Mouse (Mus musculus) limb, embryonic 11.5 days (tissue): ENCODE measurements around the gene Gba2. TPM values are rescaled to one million over a fixed set of nuclear protein-coding genes. Genes with fewer than 3 reads are reported as not detected.
A peak's percentile ranks its signal among the peaks of the same experiment; 100 is the strongest.

Source experiments
- ATAC-seq: fragments of 200-750 bp; cut with Nextera tagmentation; 2 replicates; pipeline ENCODE4 v1.8.0; 2017; ENCODE audit warnings: low read depth; ENCODE audit not compliant: insufficient number of reproducible peaks, low FRiP score, low TSS enrichment
- DNase-seq: peaks from one replicate; pipeline ENCODE4 v3.0.0-alpha.2; 2015; ENCODE audit warnings: low spot score
- H3K27ac ChIP-seq: fragments of 300-500 bp; sonication (generic); replicated peaks from 2 replicates; pipeline ENCODE4 v1.5.1; 2014; ENCODE audit warnings: low read depth, mild to moderate bottlenecking, low read length
- H3K27me3 ChIP-seq: fragments of 300-500 bp; sonication (generic); 2 replicates; pipeline ENCODE4 v1.6.1; 2014; ENCODE audit warnings: mild to moderate bottlenecking, low read length, mixed read lengths; ENCODE audit not compliant: control insufficient read depth, insufficient read depth
- H3K36me3 ChIP-seq: fragments of 300-500 bp; sonication (generic); 2 replicates; pipeline ENCODE4 v1.6.1; 2014; ENCODE audit warnings: mild to moderate bottlenecking, low read length, moderate library complexity, mixed read lengths; ENCODE audit not compliant: control insufficient read depth, insufficient read depth
- H3K4me1 ChIP-seq: fragments of 300-500 bp; sonication (generic); 2 replicates; pipeline ENCODE4 v1.6.1; 2014; ENCODE audit warnings: low read length, mixed read lengths; ENCODE audit not compliant: control insufficient read depth, insufficient read depth
- H3K4me2 ChIP-seq: fragments of 300-500 bp; sonication (generic); 2 replicates; pipeline ENCODE4 v1.6.1; 2014; ENCODE audit warnings: low read depth, mild to moderate bottlenecking, moderate library complexity; ENCODE audit not compliant: severe bottlenecking
- H3K4me3 ChIP-seq: fragments of 300-500 bp; sonication (generic); 2 replicates; pipeline ENCODE4 v1.5.1; 2014; ENCODE audit warnings: low read depth, low read length
- H3K9ac ChIP-seq: fragments of 300-500 bp; sonication (generic); 2 replicates; pipeline ENCODE4 v1.6.1; 2014; ENCODE audit warnings: mild to moderate bottlenecking, low read length
- H3K9me3 ChIP-seq: fragments of 300-500 bp; sonication (generic); 2 replicates; pipeline ENCODE4 v1.6.1; 2016; ENCODE audit warnings: low read length; ENCODE audit not compliant: control insufficient read depth
- WGBS: fragments of 180-500 bp; shearing (Covaris S2); extraction: QIAGEN DNeasy Blood & Tissue Kit; methylation state at CpG from one replicate; pipeline ENCODE4 v1.1.7; 2014; 5-methylcytosine and 5-hydroxymethylcytosine counted together
- polyA plus RNA-seq: library from polyadenylated mRNA; unstranded; fragments of >200 nt; fragmentation: Nextera tagmentation; extraction: Ambion mirVana; gene quantifications from 2 replicates; pipeline ENCODE4 v1.2.1, GENCODE M21; 2014

Gba2 gene
- polyA plus RNA-seq, 1 experiment from 2014 or later, result 20.7 TPM

- ATAC-seq (peak; percentile 89), DNase-seq (peak; percentile 93)
- Histone ChIP-seq H3K9ac (peak within 1 kb of the TSS; percentile 93), H3K27me3 (no peaks in the 10 kb centered on the region), H3K36me3 (peaks cover 8% of the 10 kb centered on the region), H3K4me3 (peak within 1 kb of the TSS; percentile 84), H3K4me1 (peaks cover 33% of the 10 kb centered on the region), H3K27ac (peak within 1 kb of the TSS; percentile 88), H3K9me3 (no peaks in the 10 kb centered on the region), H3K4me2 (peak within 1 kb of the TSS; percentile 70)
- WGBS, result 0% methylated on average over 62 of the region's 62 CpGs
Observed at GRCm38 (mm10) chr4:43561997-43562768, 16.5 kb downstream of the Gba2 start, which contains the start of the genes Creb3 and Tln1. Creb3 (plus strand) TSS chr4:43562332. Tln1 (minus strand) TSS chr4:43562691.

- Histone ChIP-seq H3K4me2 (peak overlapping the region; percentile 70), H3K9ac (peak overlapping the region; percentile 93), H3K27me3 (no peaks in the 10 kb centered on the region), H3K27ac (peak overlapping the region; percentile 88), H3K4me3 (peak overlapping the region; percentile 84), H3K4me1 (peaks cover 33% of the 10 kb centered on the region), H3K36me3 (peaks cover 5% of the 10 kb centered on the region; the same call in 1 of the 2 replicates), H3K9me3 (no peaks in the 10 kb centered on the region)
- WGBS, result 2% methylated on average over 16 of the region's 16 CpGs
- no peak for DNase-seq
- 0 out of 2 replicates have a peak, but pooled peaks have one; percentile 11 for ATAC-seq
Observed at GRCm38 (mm10) chr4:43561436-43561996, 17.2 kb downstream of the Gba2 start.

- 23% methylated on average over 2 of the region's 2 CpGs for WGBS
- peak overlapping the region; percentile 84 for H3K4me3 ChIP-seq
- no peak overlapping the region for H3K27ac ChIP-seq
- peaks cover 7% of the 10 kb centered on the region for H3K36me3 ChIP-seq
- peak overlapping the region; percentile 70 for H3K4me2 ChIP-seq
- peaks cover 33% of the 10 kb centered on the region for H3K4me1 ChIP-seq
- no peaks in the 10 kb centered on the region for H3K9me3 ChIP-seq
- no peaks in the 10 kb centered on the region for H3K27me3 ChIP-seq
- DNase-seq, result no peak
- H3K9ac ChIP-seq, result peak overlapping the region; percentile 93; the same call in 1 of the 2 replicates
- ATAC-seq, result no peak
Observed at GRCm38 (mm10) chr4:43560976-43561375, 17.7 kb downstream of the Gba2 start.

GRCm38 (mm10) chr4:43560243-43560611 is 18.4 kb downstream of the Gba2 start:
- no peaks in the 10 kb centered on the region for H3K9me3 ChIP-seq
- H3K4me2 ChIP-seq, result peak overlapping the region; percentile 70
- H3K4me3 ChIP-seq, result no peak overlapping the region
- no peak overlapping the region for H3K9ac ChIP-seq
- DNase-seq (no peak), ATAC-seq (no peak)
- H3K27me3 ChIP-seq, result no peaks in the 10 kb centered on the region
- H3K27ac ChIP-seq, result no peak overlapping the region
- WGBS, result 41% methylated on average over 6 of the region's 6 CpGs
- peaks cover 33% of the 10 kb centered on the region for H3K4me1 ChIP-seq
- peaks cover 11% of the 10 kb centered on the region for H3K36me3 ChIP-seq

- 81% methylated on average over 13 of the region's 13 CpGs for WGBS
Observed at GRCm38 (mm10) chr4:43559519-43560242, 19.0 kb downstream of the Gba2 start.

GRCm38 (mm10) chr4:43558631-43559356 is 19.9 kb downstream of the Gba2 start:
- Histone ChIP-seq H3K4me1 (peaks cover 33% of the 10 kb centered on the region), H3K36me3 (peaks cover 18% of the 10 kb centered on the region), H3K4me3 (no peak overlapping the region), H3K27me3 (no peaks in the 10 kb centered on the region), H3K9ac (peak overlapping the region; percentile 2; the same call in 1 of the 2 replicates), H3K9me3 (no peaks in the 10 kb centered on the region), H3K4me2 (peak overlapping the region; percentile 32), H3K27ac (peak overlapping the region; percentile 67; the same call in 1 of the 2 replicates)
- ATAC-seq (no peak), DNase-seq (peak; percentile 67)
- WGBS, result 27% methylated on average over 13 of the region's 13 CpGs

More at GRCm38 (mm10) chr4:43559519-43560242, 19.0 kb downstream of the Gba2 start:
- H3K36me3 ChIP-seq, result peaks cover 15% of the 10 kb centered on the region
- no peaks in the 10 kb centered on the region for H3K27me3 ChIP-seq
- H3K9me3 ChIP-seq, result no peaks in the 10 kb centered on the region
- H3K4me3 ChIP-seq, result no peak overlapping the region
- H3K4me1 ChIP-seq, result peaks cover 33% of the 10 kb centered on the region
- no peak for ATAC-seq
- H3K27ac ChIP-seq, result no peak overlapping the region
- peak overlapping the region; percentile 70 for H3K4me2 ChIP-seq
- H3K9ac ChIP-seq, result no peak overlapping the region
- DNase-seq, result no peak

- Histone ChIP-seq H3K36me3 (peaks cover 23% of the 10 kb centered on the region), H3K27ac (peak overlapping the region; percentile 67; the same call in 1 of the 2 replicates), H3K9ac (peak overlapping the region; percentile 2), H3K4me2 (peak overlapping the region; percentile 32), H3K27me3 (no peaks in the 10 kb centered on the region), H3K9me3 (no peaks in the 10 kb centered on the region), H3K4me3 (no peak overlapping the region), H3K4me1 (peaks cover 33% of the 10 kb centered on the region)
- DNase-seq (peak; percentile 34), ATAC-seq (no peak)
- WGBS, result 51% methylated on average over 5 of the region's 5 CpGs
Observed at GRCm38 (mm10) chr4:43558028-43558630, 20.5 kb downstream of the Gba2 start.
